Mouse (Mus musculus) regulatory T cell (primary cell): ENCODE results near the gene Rufy1.
"Not testable (repeated sequence)": the region's sequence is repeated elsewhere in the genome, so short reads cannot be mapped to it uniquely, and the experiment has no call there.

ENCODE experiments used
- in situ Hi-C: fragments of 300-600 bp; cut with MboI, MseI; formaldehyde crosslinking; loops from one replicate; pipeline ENCODE4 v1.15.1; 2025; ENCODE audit warnings: high pct_unique_total_duplicates

Rufy1 gene

DNA sequence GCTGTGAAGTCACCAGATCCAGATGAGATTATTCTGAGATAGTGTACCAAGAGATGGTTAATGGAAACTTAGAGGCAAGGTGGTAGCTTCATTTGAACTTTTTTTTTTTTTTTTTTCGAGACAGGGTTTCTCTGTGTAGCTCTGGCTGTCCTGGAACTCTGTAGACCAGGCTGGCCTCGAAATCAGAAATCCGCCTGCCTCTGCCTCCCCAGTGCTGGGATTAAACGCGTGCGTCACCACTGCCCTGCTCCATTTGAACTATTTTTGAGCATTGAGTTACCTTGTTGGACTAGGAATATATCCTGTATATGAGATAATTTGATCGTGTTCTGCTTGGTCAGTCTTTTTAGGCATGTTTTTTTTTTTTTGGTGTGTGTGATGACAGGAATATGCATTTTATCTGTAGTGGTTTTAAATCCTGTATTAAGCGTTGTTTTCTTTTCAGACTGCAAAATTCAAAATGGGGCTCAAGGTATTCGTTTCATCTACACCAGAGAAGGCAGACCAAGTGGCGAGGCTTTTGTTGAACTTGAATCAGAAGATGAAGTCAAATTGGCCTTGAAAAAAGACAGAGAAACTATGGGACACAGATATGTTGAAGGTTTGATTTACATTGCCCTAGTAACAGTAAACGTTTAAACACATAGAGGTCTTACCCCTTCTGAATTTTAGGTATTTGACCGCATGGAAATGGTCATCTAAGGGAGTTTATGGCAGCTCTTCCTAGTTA lies 51.7 kb downstream of the Rufy1 start:
- in situ Hi-C loops: loop anchor here (5.0 kb wide), 1 partner anchor 58 kb away; no protein-coding TSS in a partner anchor

DNA sequence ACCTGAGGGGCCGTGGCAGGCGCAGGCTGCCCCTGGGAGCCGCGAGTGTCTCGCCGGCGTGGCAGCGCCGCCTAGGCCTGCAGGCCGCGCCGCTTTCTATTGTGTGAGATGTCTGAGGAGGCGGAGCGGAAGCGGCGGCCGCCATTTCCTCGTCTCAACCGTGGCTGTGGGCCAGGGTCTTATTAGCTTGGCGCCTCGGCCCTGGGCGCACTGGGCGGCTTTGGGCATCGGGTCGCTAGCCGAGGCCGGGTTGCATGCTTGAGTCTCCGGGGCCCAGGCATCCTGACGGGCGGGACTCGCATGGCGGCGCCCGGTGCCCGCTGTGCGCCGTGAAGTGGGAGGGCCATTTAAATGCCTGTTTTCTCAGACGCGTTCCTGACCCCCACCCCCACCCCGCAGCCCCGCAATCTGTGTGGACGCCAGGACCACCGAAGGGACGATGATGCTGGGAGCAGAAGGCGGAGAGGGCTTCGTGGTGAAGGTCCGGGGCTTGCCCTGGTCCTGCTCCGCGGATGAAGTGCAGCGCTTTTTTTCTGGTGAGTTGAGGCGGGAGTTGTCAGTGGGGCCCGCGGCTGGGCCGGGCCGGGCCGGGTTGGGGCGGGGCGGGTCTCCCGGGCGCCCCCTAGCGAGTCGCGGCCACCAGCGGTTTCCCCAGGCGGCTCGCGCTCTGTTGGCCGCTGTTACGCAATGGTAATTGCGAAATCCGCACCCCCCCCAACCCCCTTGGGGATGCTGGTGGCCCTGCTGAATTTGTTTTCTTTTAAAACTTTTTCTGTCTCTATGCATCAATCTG lies 52.8 kb downstream of the Rufy1 start:
- in situ Hi-C loops: loop anchor here (5.0 kb wide), 1 partner anchor 59 kb away; no protein-coding TSS in a partner anchor

DNA sequence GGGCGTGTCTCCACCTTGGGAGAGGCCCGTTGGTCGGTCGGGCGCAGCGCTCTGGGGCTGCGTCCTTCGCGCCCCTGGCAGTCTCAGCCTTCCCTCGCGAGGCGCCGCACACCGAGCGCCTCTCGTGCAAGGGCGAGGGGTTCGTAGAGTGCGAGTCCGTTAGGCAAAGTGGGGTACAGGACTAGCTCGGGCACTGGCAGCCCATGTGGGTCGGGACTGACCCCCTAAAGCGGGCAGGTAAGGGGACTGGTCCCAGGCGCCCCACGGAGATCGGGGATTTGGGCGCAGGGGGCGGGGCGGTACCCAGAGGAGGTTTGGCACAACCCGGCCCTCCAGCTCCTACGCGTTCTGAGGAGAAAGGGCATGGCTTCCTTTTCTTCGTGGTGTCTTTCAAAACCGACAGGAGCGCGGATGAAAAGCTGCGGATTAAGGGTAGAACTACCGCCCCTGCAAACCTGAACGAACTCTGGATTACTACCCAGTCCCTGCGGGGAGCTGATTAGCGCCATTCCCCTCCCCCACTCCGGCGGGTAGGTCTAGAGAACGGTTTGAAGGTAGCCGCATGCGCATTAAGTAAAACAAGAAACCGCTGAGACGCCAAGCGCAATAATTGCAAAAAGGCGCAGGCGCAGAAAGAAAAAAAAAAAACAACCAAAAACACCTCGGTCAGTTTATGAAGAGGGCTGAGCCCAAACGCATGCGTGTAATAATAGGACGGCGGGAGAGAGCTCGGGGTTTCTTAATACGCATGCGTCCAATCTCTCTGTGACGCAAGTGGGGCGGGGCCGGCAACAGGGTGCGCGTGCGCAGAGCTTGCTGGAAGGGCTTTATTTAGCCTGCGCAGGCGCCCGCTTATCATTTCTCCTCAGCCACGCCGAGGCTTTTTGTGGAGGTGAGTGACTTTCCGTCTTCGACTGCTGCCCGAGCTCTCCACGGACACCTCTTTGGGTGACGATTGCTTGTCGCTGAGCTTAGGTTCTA lies 53.7 kb downstream of the Rufy1 start, which contains the start of gene Hnrnph1:
Gene Hnrnph1, plus strand, starts transcription at position 80 of the 981 bp plus-strand sequence.
- in situ Hi-C loops: loop anchor here (5.0 kb wide), 1 partner anchor 60 kb away; no protein-coding TSS in a partner anchor

DNA sequence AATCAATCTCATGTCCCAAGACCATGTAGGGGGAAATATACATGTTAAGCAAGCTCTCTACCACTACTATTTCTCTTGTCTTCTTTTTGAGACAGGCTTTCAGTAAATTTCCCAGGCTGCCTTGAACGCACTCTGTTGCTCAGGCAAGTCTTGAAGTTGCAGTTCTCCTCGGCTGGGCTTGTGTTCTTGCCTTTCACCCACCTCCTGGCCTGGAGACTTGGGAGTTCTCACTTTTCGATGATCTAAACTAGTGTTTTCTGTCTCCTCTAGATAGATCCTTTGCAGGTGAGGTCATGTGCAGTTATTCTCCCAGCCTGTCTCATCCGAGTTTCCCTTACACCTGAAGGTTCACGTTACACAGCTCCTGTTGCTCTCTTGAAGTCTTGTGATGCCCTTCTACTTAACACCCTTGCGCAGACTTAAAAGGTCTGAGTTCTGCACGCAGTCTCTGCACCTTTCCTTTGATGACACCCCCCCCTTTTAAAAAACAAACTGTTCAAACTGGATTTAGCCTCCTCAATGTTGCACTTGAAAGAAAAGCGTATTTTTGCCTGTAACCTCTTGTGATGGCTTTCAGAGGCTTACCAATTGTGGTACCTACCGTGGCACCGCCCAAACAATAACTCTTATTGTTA lies 54.7 kb downstream of the Rufy1 start:
- in situ Hi-C loops: loop anchor here (5.0 kb wide), 1 partner anchor 61 kb away; no protein-coding TSS in a partner anchor

DNA sequence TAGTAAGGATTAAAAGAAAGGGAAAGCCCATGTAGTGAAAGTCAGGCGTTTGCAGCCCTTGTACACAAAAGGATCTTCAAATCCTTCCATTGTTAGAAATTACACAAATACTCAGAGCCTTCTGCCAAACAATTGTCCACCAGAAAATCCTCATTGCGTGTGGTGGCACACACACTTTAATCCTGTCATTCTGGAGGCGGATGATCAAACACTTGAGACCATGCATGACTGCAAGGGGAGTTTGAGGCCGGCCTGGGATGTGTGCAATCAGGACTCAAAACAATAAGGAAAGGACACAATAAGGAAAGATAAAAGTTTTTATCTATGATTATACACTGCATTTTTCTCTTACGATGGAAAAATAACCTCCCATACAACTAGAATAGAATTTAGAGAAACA lies 55.5 kb downstream of the Rufy1 start:
- in situ Hi-C loops: loop anchor here (5.0 kb wide), 1 partner anchor 62 kb away; no protein-coding TSS in a partner anchor

DNA sequence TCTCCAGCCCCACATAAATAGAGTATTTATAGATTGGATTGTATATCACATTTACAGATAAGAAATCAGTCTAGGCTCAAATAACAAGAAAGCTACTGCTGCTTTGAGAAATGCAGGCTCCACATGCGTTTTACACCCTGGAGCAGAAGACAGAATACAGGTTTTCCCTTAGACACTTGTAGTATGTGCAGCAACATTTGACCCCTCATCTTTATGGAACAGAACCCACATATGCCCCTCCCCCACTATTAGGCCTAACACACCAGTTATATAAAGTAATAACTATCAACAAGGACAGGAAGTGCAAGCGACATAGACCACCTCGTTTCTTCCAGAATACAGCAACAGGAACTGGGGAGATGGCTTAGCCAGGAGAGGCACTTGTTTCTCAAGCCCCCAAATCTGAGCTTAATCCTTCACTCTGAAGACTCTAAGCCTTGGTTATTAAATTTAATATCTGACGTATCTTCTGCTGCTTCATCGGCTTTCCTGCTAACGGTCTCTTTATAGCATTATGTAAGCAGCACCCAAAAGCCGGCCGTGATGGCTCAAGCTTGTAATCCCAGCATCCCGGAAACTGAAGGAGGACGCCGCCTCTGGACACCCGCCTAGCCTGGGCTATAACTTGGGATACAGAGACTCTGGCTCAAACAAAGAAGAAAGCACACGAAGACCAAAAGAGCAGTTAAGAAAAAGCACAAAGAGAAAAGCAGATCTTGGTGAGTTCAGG lies 56.5 kb downstream of the Rufy1 start:
- in situ Hi-C loops: loop anchor here (5.0 kb wide), 1 partner anchor 63 kb away; no protein-coding TSS in a partner anchor

DNA sequence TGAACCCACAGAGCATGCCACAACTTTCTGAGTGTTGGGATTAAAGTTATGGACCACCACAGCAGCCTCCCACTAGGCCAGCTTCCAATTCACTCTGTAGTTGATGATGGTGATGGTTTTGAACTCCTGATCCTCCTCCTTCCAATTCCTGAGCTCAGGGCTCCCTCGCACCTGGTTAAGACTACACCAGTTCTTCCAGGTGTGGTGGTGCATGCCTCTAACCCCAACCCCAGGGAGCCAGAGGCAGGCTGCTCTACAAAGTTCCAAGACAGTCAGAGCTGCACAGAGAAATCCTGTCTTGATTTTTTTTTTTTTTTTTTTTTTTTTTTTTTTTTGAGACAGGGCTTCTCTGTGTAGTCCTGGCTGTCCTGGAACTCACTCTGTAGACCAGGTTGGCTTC lies 57.3 kb downstream of the Rufy1 start:
- in situ Hi-C loops: no loop called here

DNA sequence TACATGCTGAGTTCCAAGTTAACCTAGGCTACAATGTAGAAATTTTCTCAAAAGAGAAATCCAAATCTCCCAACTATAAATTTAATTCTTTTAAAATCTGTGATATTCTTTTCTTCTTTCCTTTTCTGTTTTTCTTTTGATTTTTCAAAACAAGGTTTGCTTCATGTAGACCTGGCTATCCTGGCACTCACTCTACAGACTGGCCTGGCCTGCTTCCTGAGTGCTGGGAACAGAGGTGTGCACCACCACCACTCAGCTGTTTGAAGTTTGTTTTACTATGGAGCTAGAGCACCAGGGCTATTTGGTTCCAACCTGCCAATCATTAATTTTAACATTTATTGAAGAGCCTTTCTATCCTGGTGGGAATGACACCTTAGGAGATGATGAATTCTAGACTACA lies 57.8 kb downstream of the Rufy1 start:
- in situ Hi-C loops: no loop called here

DNA sequence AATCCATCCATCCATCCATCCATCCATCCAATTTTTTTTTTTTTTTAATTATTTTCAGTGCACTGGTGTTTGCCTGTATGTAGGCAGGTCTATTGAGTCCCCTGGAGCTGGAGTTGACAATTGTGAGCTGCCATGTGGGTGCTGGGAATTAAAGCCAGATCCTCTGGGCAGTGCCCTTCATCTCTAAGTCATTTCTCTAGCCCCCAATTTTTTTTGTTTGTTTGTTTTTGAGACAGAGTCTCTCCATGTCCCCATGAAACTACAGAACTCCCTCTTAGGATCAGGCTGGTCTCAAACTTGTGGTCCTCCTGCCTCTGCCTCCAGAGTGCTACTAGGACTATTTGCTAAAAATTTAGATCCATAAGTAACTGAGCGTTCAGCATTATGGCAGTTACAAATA lies 59.0 kb downstream of the Rufy1 start:
- in situ Hi-C loops: no loop called here

DNA sequence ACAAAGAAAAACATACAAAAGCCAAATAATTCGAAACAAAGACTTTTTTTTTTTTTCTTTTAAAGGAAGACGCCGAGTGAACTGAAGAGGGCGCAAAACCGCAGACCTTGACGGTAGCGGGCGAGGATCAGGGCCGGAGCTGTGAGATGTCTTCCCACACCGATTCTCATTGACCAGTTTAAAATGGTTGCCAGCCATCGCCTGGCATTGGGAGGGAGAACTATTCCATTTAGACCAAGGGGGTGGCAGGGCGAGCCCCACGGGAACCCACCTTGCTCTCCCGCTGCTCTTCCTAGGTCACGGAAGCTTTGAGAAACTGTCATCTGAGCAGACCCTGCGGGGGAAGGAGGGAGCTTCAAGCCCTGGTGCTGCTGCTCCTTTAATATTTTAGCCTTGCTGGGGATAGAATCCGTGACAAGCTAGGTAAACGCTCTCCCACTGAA lies 59.5 kb downstream of the Rufy1 start:
- in situ Hi-C loops: no loop called here

DNA sequence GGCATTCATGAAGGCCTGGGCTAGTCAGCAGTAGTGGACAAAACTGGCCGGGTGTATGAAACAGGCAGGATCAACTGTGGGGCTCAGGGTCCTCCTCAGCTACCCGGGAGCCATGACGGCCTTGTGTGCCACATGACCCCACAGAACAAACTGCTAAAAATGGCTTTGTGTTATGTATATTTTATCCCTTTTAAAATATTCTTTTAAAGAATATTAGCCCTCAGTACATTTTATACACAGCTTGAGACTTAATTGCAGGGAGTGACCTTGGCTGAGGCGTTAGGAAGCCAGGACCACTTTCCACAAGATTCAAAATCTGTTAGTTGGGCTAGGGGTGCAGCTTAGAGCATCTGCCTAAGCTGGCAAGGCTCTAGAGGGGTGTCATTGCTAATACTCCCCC lies 60.0 kb downstream of the Rufy1 start:
- in situ Hi-C loops: no loop called here

DNA sequence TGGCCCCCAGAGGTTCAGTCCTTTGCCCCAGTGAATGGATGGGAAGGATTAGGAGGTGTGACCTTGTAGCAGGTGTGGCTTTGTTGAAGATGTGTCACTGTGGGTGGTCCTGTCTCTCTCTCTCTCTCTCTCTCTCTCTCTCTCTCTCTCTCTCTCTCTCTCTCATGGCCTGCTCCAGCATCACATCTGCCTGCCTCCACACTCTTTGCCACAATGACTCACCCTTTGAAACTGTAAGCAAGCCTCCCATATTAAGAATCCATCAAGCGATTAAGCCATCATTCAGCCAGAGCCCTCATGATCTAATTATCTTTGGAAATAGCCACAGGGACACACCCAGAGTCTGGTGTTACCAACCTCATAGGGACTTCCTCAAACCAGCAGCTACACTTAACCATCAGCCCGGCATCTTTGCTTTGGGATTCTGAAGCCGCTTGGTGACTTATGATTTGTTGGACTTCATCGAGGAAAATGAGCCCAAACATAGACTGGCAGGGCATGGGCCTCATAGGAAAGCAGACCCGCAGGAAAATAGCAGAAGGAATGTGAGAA lies 61.5 kb downstream of the Rufy1 start:
- in situ Hi-C loops: no loop called here

DNA sequence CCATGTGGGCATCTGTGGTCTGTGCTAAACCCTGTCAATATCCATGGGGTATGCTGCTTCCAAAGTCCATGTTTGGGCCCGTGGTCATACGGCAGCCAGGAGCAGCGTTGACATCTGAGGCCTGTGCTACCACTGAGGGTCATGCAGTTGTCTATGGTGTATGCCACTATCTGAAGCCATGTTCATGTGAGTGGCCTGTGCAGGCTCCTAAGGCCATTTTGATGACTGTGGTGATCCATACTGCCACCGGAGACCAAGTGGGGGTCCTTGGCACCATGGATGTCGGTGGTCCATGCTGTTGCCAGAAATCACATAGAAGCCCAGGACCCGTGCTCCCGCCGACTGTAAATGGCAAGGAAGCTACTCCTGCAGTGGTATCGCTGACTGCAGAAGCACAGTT lies 63.4 kb downstream of the Rufy1 start:
- in situ Hi-C loops: no loop called here

DNA sequence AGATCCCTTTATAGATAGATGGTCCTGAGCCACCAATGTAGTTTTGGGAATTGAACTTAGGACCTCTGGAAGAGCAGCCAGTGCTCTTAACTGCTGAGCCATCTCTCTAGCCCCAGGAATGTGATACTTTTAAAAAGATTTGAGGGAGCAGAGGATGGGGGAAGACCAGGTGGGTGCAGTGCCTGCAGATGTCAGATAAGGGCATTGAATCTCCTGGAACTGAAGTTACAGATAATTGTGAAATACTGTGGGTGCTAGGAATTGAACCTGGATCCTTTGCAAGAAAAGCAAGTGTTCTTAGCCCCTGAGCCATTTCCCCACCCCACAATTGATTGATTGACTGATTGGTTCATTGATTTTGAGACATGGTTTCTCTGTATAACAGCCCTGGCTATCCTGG lies 65.6 kb downstream of the Rufy1 start:
- in situ Hi-C loops: no loop called here

DNA sequence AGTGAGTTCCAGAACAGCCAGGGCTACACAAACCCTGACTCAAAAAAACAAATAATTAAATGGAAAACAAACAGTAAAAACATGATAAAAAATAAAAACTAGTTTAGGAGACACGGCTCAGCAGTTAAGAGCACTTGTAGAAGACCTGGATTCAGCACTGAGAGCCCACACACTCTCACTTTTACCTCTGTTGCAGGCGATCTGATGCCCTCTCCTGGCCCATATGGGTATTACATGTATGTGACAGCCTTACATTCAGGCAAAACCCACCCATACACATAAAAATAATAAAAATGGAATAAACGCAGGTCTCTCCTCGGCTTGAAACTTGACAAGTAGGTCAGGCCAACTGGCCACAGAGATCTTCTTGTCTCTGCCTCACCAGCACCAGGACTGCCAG lies 66.4 kb downstream of the Rufy1 start:
- in situ Hi-C loops: no loop called here

DNA sequence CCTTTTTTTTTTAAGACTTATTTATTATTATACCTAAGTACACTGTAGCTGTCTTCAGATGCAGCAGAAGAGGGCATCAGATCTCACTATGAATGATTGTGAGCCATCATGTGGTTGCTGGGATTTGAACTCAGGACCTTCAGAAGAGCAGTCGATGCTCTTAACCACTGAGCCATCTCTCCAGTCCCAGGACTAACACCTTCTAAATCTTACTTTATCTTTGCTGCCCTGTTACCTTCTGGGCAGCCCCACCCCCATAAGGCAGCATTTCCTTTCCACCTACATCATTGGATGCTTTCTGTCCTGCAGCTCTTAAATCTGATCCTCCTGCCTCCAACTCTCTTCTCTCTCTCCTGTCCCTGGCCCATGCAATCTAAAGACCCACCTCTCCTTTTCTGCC lies 69.6 kb downstream of the Rufy1 start:
- in situ Hi-C loops: not testable (repeated sequence)

DNA sequence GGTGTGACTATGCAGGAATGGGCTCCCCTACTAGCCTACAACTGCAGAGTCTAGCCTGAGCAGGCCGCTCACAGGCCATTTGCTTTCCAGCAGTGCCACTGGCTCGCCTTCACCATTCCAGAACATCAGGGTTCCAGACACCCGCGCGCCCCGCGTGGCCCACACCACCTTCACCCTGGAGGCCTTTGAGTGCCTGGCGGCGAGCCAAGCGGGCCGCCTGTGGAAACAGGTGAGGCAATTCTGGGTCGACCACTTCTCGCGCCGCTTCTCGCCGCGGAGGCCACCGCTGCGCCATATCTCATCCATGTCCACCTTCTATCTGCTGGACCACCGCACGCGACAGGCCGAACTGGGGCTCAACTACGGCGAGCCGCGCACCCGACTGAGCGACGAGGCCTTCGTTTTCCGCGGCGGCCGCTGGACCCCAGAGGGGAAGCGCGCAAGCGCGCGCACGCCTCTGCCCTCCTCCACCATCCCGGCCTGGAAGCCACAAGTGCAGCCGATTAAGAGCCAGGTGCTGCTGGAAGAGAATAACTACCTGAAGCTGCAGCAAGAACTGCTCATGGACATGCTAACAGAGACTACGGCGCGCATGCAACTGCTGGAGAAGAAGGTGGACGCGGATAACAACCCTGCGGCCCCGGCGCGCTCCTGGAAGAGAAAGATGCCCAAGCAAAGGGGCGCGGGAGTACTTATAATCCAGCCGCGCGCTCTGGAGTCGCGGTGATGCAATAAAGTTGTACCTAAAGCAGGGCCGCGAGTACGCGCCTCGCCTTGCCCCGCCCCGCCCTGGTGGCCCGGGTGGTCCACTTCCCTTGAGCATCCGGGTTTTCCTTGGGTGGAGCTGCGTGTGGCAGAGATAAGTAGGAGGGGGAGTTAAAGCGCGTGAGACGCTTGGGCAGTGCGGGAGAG lies 71.7 kb downstream of the Rufy1 start:
- in situ Hi-C loops: no loop called here

DNA sequence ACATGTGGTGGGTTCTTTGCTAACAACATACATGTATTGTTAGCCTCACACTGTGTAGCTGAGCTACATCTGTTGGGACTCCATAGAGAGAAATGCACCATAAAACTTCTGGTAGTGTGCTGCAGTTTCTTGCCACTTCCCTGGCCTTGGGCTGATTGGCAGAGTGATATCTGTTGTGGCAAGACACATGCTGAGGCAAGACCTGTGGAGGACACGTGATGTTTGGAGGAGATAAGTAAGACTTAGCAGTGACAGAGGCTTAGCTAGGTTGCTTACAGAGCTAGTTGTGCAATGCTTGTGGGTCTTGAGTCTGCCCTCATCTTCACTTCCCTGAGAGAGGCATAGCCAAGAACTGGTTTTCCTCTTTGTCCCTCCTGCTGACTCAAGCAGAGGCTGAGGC lies 75.5 kb downstream of the Rufy1 start:
- in situ Hi-C loops: no loop called here

DNA sequence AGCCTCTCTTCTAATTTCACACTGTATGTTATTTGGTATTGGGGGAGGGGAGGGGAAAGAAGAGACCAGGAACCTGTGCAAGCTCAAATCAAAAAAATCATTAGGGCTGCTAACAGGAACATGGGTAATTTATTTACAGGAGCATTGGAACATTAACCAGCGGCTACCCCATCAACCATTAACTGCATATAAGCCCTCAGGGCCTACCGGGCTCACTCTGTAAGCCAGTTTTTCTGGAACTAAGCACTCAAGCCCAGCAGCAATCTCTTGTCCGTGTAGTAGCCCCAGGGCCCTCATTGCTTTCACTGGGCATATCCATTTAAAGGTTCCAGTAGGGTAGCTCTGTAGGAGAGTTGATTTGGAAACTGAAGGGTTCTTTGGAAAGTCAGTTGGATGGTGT lies 76.1 kb downstream of the Rufy1 start:
- in situ Hi-C loops: no loop called here
